Mouse (Mus musculus) subcutaneous adipose tissue, adult 2 months (tissue): Measurements from ENCODE around the gene Lama2. TPM values are rescaled to one million over a fixed set of nuclear protein-coding genes. Genes with fewer than 3 reads are reported as not detected.

Source experiments
- polyA plus RNA-seq: library from polyadenylated mRNA; depleted of rRNA; stranded (reverse); fragments of >200 nt; gene quantifications from 2 replicates; pipeline ENCODE4 v1.2.3, GENCODE M21; 2012; ENCODE audit warnings: low replicate concordance; rRNA removed

The Lama2 gene
- 24.1 and 40.3 TPM in 2 replicates for polyA plus RNA-seq

DNA sequence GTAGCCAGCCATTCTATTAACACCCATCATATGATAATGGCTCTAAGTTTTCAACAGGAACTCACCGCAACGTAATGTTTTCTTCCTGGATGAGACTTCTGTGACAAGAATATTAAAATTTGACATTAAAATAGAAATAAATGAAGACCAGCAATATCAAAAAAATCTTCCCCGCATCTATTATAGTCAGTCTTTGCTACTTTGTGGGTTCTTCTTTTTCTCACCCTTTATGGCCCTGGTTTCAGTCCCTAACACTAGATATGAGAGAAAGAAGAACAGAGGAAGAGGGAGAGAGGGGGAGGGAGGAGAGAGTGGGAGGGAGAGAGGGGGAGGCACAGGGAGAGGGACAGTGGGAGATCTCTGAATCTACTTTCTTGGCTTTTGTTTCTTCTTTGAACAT, at the start of gene Lama2:
Lama2 (minus strand) TSS at position 101 of the 400 bp plus-strand sequence.

